Mouse (Mus musculus): Measurements from ENCODE around the gene Dennd1a.

GRCm38 (mm10) chr2:38182283-38182682, 104.9 kb downstream of the Dennd1a start:
- TF ChIP-seq CTCF (IDR thresholded peaks at IDR 0.05; ENCODE audit: control insufficient read depth, insufficient read depth, insufficient read length) (no peak), USF1 (IDR thresholded peaks at IDR 0.05; ENCODE audit: low read depth) (no peak), MAX (IDR thresholded peaks at IDR 0.05) (no peak), CEBPB (IDR thresholded peaks at IDR 0.05; ENCODE audit: low read depth) (no peak), MYOG (IDR thresholded peaks at IDR 0.05; ENCODE audit: control insufficient read depth, extremely low read depth, insufficient read length) (no peak)

Measured in C2C12 (cell line).